Mouse (Mus musculus): ENCODE data around the gene Bcan.

The Bcan gene

GRCm38 (mm10) chr3:87971489-87972202 is 28.4 kb downstream of the Bcan start:
- DNase-seq: no peak

GRCm38 (mm10) chr3:87970939-87971488 is 29.0 kb downstream of the Bcan start, which contains the start of gene Nes:
Gene Nes (plus strand): TSS chr3:87971078.
- DNase-seq: peak; percentile 79

GRCm38 (mm10) chr3:87970184-87970938 is 29.7 kb downstream of the Bcan start:
- DNase-seq: peak; percentile 82

GRCm38 (mm10) chr3:87960586-87961191 is 39.3 kb downstream of the Bcan start:
- DNase-seq: peak; percentile 95

GRCm38 (mm10) chr3:87960191-87960585 is 39.8 kb downstream of the Bcan start:
- DNase-seq: no peak

- no peak for DNase-seq
Observed at GRCm38 (mm10) chr3:87959371-87959770, 40.7 kb downstream of the Bcan start.

GRCm38 (mm10) chr3:87958967-87959366 is 41.1 kb downstream of the Bcan start:
- no peak for DNase-seq

- no peak for DNase-seq
Observed at GRCm38 (mm10) chr3:87958476-87958875, 41.6 kb downstream of the Bcan start.

- DNase-seq: no peak
Observed at GRCm38 (mm10) chr3:87958056-87958455, 42.0 kb downstream of the Bcan start.

- DNase-seq: no peak
Observed at GRCm38 (mm10) chr3:87952440-87952839, 47.6 kb downstream of the Bcan start.

GRCm38 (mm10) chr3:87951946-87952345 is 48.1 kb downstream of the Bcan start:
- no peak for DNase-seq

GRCm38 (mm10) chr3:87949955-87950515 is 50.0 kb downstream of the Bcan start:
- DNase-seq: no peak

- DNase-seq: no peak
Observed at GRCm38 (mm10) chr3:87949266-87949954, 50.6 kb downstream of the Bcan start.

- DNase-seq: no peak
Observed at GRCm38 (mm10) chr3:87948378-87949265, 51.4 kb downstream of the Bcan start, which contains the start of gene Crabp2. Gene Crabp2 (plus strand): TSS chr3:87948666.

- no peak for DNase-seq
Observed at GRCm38 (mm10) chr3:87947811-87948199, 52.2 kb downstream of the Bcan start.

- DNase-seq: no peak
Observed at GRCm38 (mm10) chr3:87947056-87947810, 52.8 kb downstream of the Bcan start.

GRCm38 (mm10) chr3:87946541-87946860 is 53.5 kb downstream of the Bcan start:
- DNase-seq: no peak

- no peak for DNase-seq
Observed at GRCm38 (mm10) chr3:87945781-87946540, 54.1 kb downstream of the Bcan start.

GRCm38 (mm10) chr3:87944838-87945600 is 55.0 kb downstream of the Bcan start:
- DNase-seq: no peak
